Mouse (Mus musculus) heart, embryonic 11.5 days (tissue): ENCODE measurements around the gene Sfi1. TPM values are rescaled to one million over a fixed set of nuclear protein-coding genes. Genes with fewer than 3 reads are reported as not detected.
"Not testable (repeated sequence)": the region's sequence is repeated elsewhere in the genome, so short reads cannot be mapped to it uniquely, and the experiment has no call there.

ENCODE experiments used
- ATAC-seq: fragments of 200-750 bp; cut with Nextera tagmentation; replicated peaks from 2 replicates; pipeline ENCODE4 v1.8.0; 2017; ENCODE audit warnings: moderate library complexity; ENCODE audit not compliant: insufficient number of reproducible peaks, low FRiP score, low TSS enrichment
- H3K27ac ChIP-seq: fragments of 300-500 bp; sonication (generic); 2 replicates; pipeline ENCODE4 v1.5.1; 2014; ENCODE audit warnings: mild to moderate bottlenecking, low read depth, low read length
- H3K27me3 ChIP-seq: fragments of 300-500 bp; sonication (generic); 2 replicates; pipeline ENCODE4 v1.6.1; 2014; ENCODE audit warnings: mild to moderate bottlenecking, low read length, mixed read lengths; ENCODE audit not compliant: control insufficient read depth, insufficient read depth
- H3K36me3 ChIP-seq: fragments of 300-500 bp; sonication (generic); 2 replicates; pipeline ENCODE4 v1.6.1; 2014; ENCODE audit warnings: mild to moderate bottlenecking, low read length, moderate library complexity, mixed read lengths; ENCODE audit not compliant: control insufficient read depth, insufficient read depth
- H3K4me1 ChIP-seq: fragments of 300-500 bp; sonication (generic); 2 replicates; pipeline ENCODE4 v1.6.1; 2014; ENCODE audit warnings: low read length; ENCODE audit not compliant: control insufficient read depth, insufficient read depth
- H3K4me2 ChIP-seq: fragments of 300-500 bp; sonication (generic); 2 replicates; pipeline ENCODE4 v1.6.1; 2014; ENCODE audit warnings: mild to moderate bottlenecking, moderate library complexity
- H3K4me3 ChIP-seq: fragments of 300-500 bp; sonication (generic); 2 replicates; pipeline ENCODE4 v1.5.1; 2014; ENCODE audit warnings: low read depth, low read length
- H3K9ac ChIP-seq: fragments of 300-500 bp; sonication (generic); 2 replicates; pipeline ENCODE4 v1.6.1; 2014; ENCODE audit warnings: mild to moderate bottlenecking, low read depth, low read length, moderate library complexity
- H3K9me3 ChIP-seq: fragments of 300-500 bp; sonication (generic); replicated peaks from 2 replicates; pipeline ENCODE4 v1.6.1; 2016; ENCODE audit warnings: low read length; ENCODE audit not compliant: control insufficient read depth
- WGBS: fragments of 180-500 bp; shearing (Covaris S2); extraction: QIAGEN DNeasy Blood & Tissue Kit; methylation state at CpG from one replicate; pipeline ENCODE4 v1.1.7; 2014; ENCODE audit not compliant: insufficient replicate concordance; 5-methylcytosine and 5-hydroxymethylcytosine counted together
- polyA plus RNA-seq: library from polyadenylated mRNA; unstranded; fragments of >200 nt; fragmentation: Nextera tagmentation; extraction: Ambion mirVana; gene quantifications from 2 replicates; pipeline ENCODE4 v1.2.1, GENCODE M21; 2014

The Sfi1 gene
- polyA plus RNA-seq, 1 experiment from 2014 or later: 8.6 TPM

GRCm38 (mm10) chr11:3181250-3181649 lies 12.0 kb downstream of the Sfi1 start:
- 50% methylated on average over 4 of the region's 4 CpGs for WGBS
- not testable (repeated sequence) for H3K27me3 ChIP-seq, H3K36me3 ChIP-seq, H3K4me2 ChIP-seq, H3K27ac ChIP-seq, H3K9ac ChIP-seq, H3K4me3 ChIP-seq, ATAC-seq, H3K4me1 ChIP-seq, H3K9me3 ChIP-seq

GRCm38 (mm10) chr11:3180510-3181160 lies 12.6 kb downstream of the Sfi1 start:
- 68% methylated on average over 6 of the region's 6 CpGs for WGBS
- H3K27me3 ChIP-seq, H3K9ac ChIP-seq, H3K4me2 ChIP-seq, ATAC-seq, H3K9me3 ChIP-seq, H3K27ac ChIP-seq, H3K4me3 ChIP-seq, H3K36me3 ChIP-seq, H3K4me1 ChIP-seq: not testable (repeated sequence)

GRCm38 (mm10) chr11:3179726-3180092 lies 13.6 kb downstream of the Sfi1 start:
- H3K9me3 ChIP-seq, ATAC-seq, H3K27me3 ChIP-seq, H3K4me3 ChIP-seq, H3K4me2 ChIP-seq, H3K9ac ChIP-seq, H3K27ac ChIP-seq, H3K36me3 ChIP-seq, H3K4me1 ChIP-seq: not testable (repeated sequence)
- WGBS: 81% methylated on average over 7 of the region's 7 CpGs

- 76% methylated on average over 6 of the region's 6 CpGs for WGBS
- not testable (repeated sequence) for H3K9me3 ChIP-seq, H3K27ac ChIP-seq, H3K9ac ChIP-seq, ATAC-seq, H3K36me3 ChIP-seq, H3K4me2 ChIP-seq, H3K27me3 ChIP-seq, H3K4me3 ChIP-seq, H3K4me1 ChIP-seq
These were observed 14.1 kb downstream of the Sfi1 start for GRCm38 (mm10) chr11:3178968-3179725.

- not testable (repeated sequence) for H3K27ac ChIP-seq, H3K4me1 ChIP-seq, H3K4me2 ChIP-seq, H3K4me3 ChIP-seq, H3K9ac ChIP-seq, H3K36me3 ChIP-seq, H3K9me3 ChIP-seq, H3K27me3 ChIP-seq
- peak; percentile 53 for ATAC-seq
- WGBS: 73% methylated on average over 11 of the region's 11 CpGs
These were observed 19.6 kb downstream of the Sfi1 start for GRCm38 (mm10) chr11:3173425-3174318.

- H3K9me3 ChIP-seq, H3K27ac ChIP-seq, H3K27me3 ChIP-seq, H3K4me2 ChIP-seq, ATAC-seq, H3K4me3 ChIP-seq, H3K36me3 ChIP-seq, H3K4me1 ChIP-seq, H3K9ac ChIP-seq: not testable (repeated sequence)
- WGBS: 55% methylated on average over 4 of the region's 6 CpGs
These were observed 20.7 kb downstream of the Sfi1 start for GRCm38 (mm10) chr11:3172526-3172925.

GRCm38 (mm10) chr11:3171931-3172330 lies 21.3 kb downstream of the Sfi1 start:
- ATAC-seq, H3K4me1 ChIP-seq, H3K9me3 ChIP-seq, H3K4me3 ChIP-seq, H3K4me2 ChIP-seq, H3K36me3 ChIP-seq, H3K27me3 ChIP-seq, H3K27ac ChIP-seq, H3K9ac ChIP-seq: not testable (repeated sequence)
- WGBS: 60% methylated on average over 1 of the region's 1 CpGs

GRCm38 (mm10) chr11:3169042-3169441 lies 24.2 kb downstream of the Sfi1 start:
- H3K4me3 ChIP-seq, H3K4me1 ChIP-seq, H3K9ac ChIP-seq, H3K27ac ChIP-seq, H3K4me2 ChIP-seq, H3K27me3 ChIP-seq, H3K36me3 ChIP-seq, H3K9me3 ChIP-seq: not testable (repeated sequence)
- WGBS: 72% methylated on average over 2 of the region's 2 CpGs
- peak; percentile 32; the same call in 1 of the 2 replicates for ATAC-seq
